Mouse (Mus musculus) ES-Bruce4 (cell line): Measurements from ENCODE around the gene Il3ra.

Source experiments
- CTCF ChIP-seq: IDR thresholded peaks from one replicate; pipeline ENCODE4 v1.8.1; 2011; ENCODE audit warnings: low read depth, low read length
- EP300 ChIP-seq: IDR thresholded peaks from 2 replicates; pipeline ENCODE4 v1.6.1; 2011; ENCODE audit warnings: low read depth, low read length; ENCODE audit not compliant: insufficient read depth
- POLR2A ChIP-seq: IDR thresholded peaks from one replicate; pipeline ENCODE4 v1.8.1; 2011; ENCODE audit warnings: low read length; ENCODE audit not compliant: insufficient read depth

GRCm38 (mm10) chr14:14355360-14355646 is 9.2 kb downstream of the Il3ra start:
- TF ChIP-seq EP300, result no peak
- TF ChIP-seq POLR2A, result no peak
- TF ChIP-seq CTCF, result no peak
